Mouse (Mus musculus) megakaryocyte, embryonic 14.5 days (primary cell): ENCODE measurements around the gene Ccdc182.

Experiments used
- FLI1 ChIP-seq: IDR thresholded peaks from 2 replicates; pipeline ENCODE4 v1.6.1; 2012; ENCODE audit warnings: low read length, inconsistent platforms, mixed read lengths
- GATA1 ChIP-seq: IDR thresholded peaks from 3 replicates; pipeline ENCODE4 v1.6.1; 2012; ENCODE audit warnings: mixed read lengths, low read length, inconsistent platforms, borderline replicate concordance

DNA sequence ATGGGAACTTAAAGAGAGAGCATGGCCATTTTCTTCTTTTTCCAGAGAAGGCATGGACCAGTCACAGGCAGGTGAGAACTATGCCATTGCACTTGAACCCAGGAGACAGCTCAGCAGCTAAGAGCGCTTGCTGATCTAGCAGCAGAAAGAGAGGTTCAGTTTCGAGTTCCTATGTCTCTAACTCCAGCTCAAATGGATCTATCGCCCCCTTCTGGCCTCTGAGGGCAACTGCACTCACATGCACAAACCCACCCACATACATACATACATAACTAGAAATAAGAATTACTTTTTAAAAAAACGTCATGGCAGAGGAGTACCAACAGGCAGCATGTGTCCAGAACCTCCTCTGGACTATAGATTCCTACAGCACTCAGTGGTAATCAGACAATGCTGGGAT lies 35.6 kb upstream of the Ccdc182 start:
- no peak for TF ChIP-seq FLI1
- TF ChIP-seq GATA1: no peak
